Mouse (Mus musculus) neural tube, embryonic 12.5 days (tissue): ENCODE data around the gene Dclre1b. TPM values are rescaled to one million over a fixed set of nuclear protein-coding genes. Genes with fewer than 3 reads are reported as not detected.

Source experiments
- ATAC-seq: fragments of 200-750 bp; cut with Nextera tagmentation; 2 replicates; pipeline ENCODE4 v1.8.0; 2017; ENCODE audit warnings: low read depth, mild to moderate bottlenecking, moderate TSS enrichment, moderate library complexity; ENCODE audit not compliant: low FRiP score
- H3K27ac ChIP-seq: fragments of 300-500 bp; sonication (generic); 2 replicates; pipeline ENCODE4 v1.5.1; 2016
- H3K27me3 ChIP-seq: fragments of 300-500 bp; sonication (generic); replicated peaks from 2 replicates; pipeline ENCODE4 v1.6.1; 2016; ENCODE audit warnings: mild to moderate bottlenecking
- H3K36me3 ChIP-seq: fragments of 300-500 bp; sonication (generic); 2 replicates; pipeline ENCODE4 v1.6.1; 2016; ENCODE audit warnings: mild to moderate bottlenecking
- H3K4me1 ChIP-seq: fragments of 300-500 bp; sonication (generic); 2 replicates; pipeline ENCODE4 v1.6.1; 2016
- H3K4me2 ChIP-seq: fragments of 300-500 bp; sonication (generic); replicated peaks from 2 replicates; pipeline ENCODE4 v1.6.1; 2016; ENCODE audit warnings: mild to moderate bottlenecking
- H3K4me3 ChIP-seq: fragments of 300-500 bp; sonication (generic); 2 replicates; pipeline ENCODE4 v1.5.1; 2016
- H3K9ac ChIP-seq: fragments of 300-500 bp; sonication (generic); 2 replicates; pipeline ENCODE4 v1.6.1; 2016; ENCODE audit warnings: mild to moderate bottlenecking
- H3K9me3 ChIP-seq: fragments of 300-500 bp; sonication (generic); 2 replicates; pipeline ENCODE4 v1.6.1; 2016; ENCODE audit warnings: mild to moderate bottlenecking
- WGBS: fragments of 180-500 bp; shearing (Covaris S2); methylation state at CpG from one replicate; pipeline ENCODE4 v1.1.7; 2016; 5-methylcytosine and 5-hydroxymethylcytosine counted together
- polyA plus RNA-seq: library from polyadenylated mRNA; unstranded; fragments of >200 nt; fragmentation: Nextera tagmentation; extraction: Ambion mirVana; gene quantifications from 2 replicates; pipeline ENCODE4 v1.2.1, GENCODE M21; 2016

Dclre1b gene
- polyA plus RNA-seq, 1 experiment from 2014 or later, result 26.7 TPM

- 86% methylated on average over 5 of the region's 5 CpGs for WGBS
- ATAC-seq, result no peak
- no peak overlapping the region for H3K4me3 ChIP-seq
- peaks cover 14% of the 10 kb centered on the region for H3K36me3 ChIP-seq
- no peak overlapping the region for H3K4me2 ChIP-seq
- H3K27ac ChIP-seq, result no peak overlapping the region
- no peaks in the 10 kb centered on the region for H3K9me3 ChIP-seq
- 0 out of 2 replicates have a peak, but pooled peaks cover 6% of the 10 kb centered on the region for H3K4me1 ChIP-seq
- no peak overlapping the region for H3K9ac ChIP-seq
- H3K27me3 ChIP-seq, result no peaks in the 10 kb centered on the region
Observed at GRCm38 (mm10) chr3:103780777-103781176, 28.5 kb downstream of the Dclre1b start.

DNA sequence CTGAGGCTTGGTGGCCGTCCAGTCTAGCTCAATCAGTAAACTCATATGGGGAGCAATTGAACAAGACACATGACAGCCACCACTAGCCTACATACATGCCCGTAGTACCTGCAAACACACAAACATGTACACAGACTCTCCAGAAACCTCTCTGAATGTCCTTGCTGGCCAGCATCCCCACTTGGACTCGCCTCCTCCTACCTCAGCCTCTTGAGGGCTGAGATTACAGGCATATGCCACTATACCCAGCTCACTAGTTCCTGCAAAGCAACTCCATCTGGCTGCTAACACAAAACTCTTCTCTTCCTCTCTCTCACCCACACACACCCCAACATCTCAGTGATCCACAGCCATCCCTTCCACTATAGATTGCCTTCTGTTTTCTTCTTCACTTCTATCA, 29.0 kb downstream of the Dclre1b start:
- Histone ChIP-seq H3K4me3 (no peak overlapping the region), H3K4me2 (no peak overlapping the region), H3K27ac (no peak overlapping the region), H3K9ac (no peak overlapping the region), H3K4me1 (0 out of 2 replicates have a peak, but pooled peaks cover 5% of the 10 kb centered on the region), H3K36me3 (peaks cover 14% of the 10 kb centered on the region), H3K27me3 (no peaks in the 10 kb centered on the region), H3K9me3 (no peaks in the 10 kb centered on the region)
- 82% methylated on average over 3 of the region's 3 CpGs for WGBS
- no peak for ATAC-seq

- Histone ChIP-seq H3K9ac (no peak overlapping the region), H3K9me3 (no peaks in the 10 kb centered on the region), H3K4me2 (no peak overlapping the region), H3K27ac (no peak overlapping the region), H3K4me3 (no peak overlapping the region), H3K27me3 (no peaks in the 10 kb centered on the region), H3K36me3 (peaks cover 14% of the 10 kb centered on the region), H3K4me1 (no peaks in the 10 kb centered on the region)
- ATAC-seq, result no peak
- WGBS, result 91% methylated on average over 7 of the region's 7 CpGs
Observed at GRCm38 (mm10) chr3:103779183-103779582, 30.1 kb downstream of the Dclre1b start.

GRCm38 (mm10) chr3:103778660-103779059, 30.6 kb downstream of the Dclre1b start:
- Histone ChIP-seq H3K27ac (no peak overlapping the region), H3K4me3 (no peak overlapping the region), H3K4me2 (no peak overlapping the region), H3K4me1 (no peaks in the 10 kb centered on the region), H3K36me3 (peaks cover 14% of the 10 kb centered on the region), H3K9ac (no peak overlapping the region), H3K9me3 (no peaks in the 10 kb centered on the region), H3K27me3 (no peaks in the 10 kb centered on the region)
- 93% methylated on average over 6 of the region's 6 CpGs for WGBS
- no peak for ATAC-seq

- H3K4me3 ChIP-seq, result no peak overlapping the region
- H3K27ac ChIP-seq, result no peak overlapping the region
- H3K36me3 ChIP-seq, result peaks cover 14% of the 10 kb centered on the region
- no peak for ATAC-seq
- H3K4me1 ChIP-seq, result no peaks in the 10 kb centered on the region
- no peaks in the 10 kb centered on the region for H3K27me3 ChIP-seq
- H3K4me2 ChIP-seq, result no peak overlapping the region
- H3K9ac ChIP-seq, result no peak overlapping the region
- no peaks in the 10 kb centered on the region for H3K9me3 ChIP-seq
- 92% methylated on average over 11 of the region's 11 CpGs for WGBS
Observed at GRCm38 (mm10) chr3:103777940-103778339, 31.3 kb downstream of the Dclre1b start.

- no peak overlapping the region for H3K27ac ChIP-seq
- no peaks in the 10 kb centered on the region for H3K27me3 ChIP-seq
- no peak for ATAC-seq
- H3K9me3 ChIP-seq, result no peaks in the 10 kb centered on the region
- H3K9ac ChIP-seq, result no peak overlapping the region
- 88% methylated on average over 15 of the region's 15 CpGs for WGBS
- no peak overlapping the region for H3K4me2 ChIP-seq
- H3K4me1 ChIP-seq, result no peaks in the 10 kb centered on the region
- peaks cover 14% of the 10 kb centered on the region for H3K36me3 ChIP-seq
- H3K4me3 ChIP-seq, result no peak overlapping the region
Observed at GRCm38 (mm10) chr3:103774009-103774408, 35.2 kb downstream of the Dclre1b start.

GRCm38 (mm10) chr3:103773508-103773907, 35.7 kb downstream of the Dclre1b start:
- no peak for ATAC-seq
- H3K36me3 ChIP-seq, result peaks cover 18% of the 10 kb centered on the region
- no peak overlapping the region for H3K4me3 ChIP-seq
- no peak overlapping the region for H3K27ac ChIP-seq
- H3K9ac ChIP-seq, result no peak overlapping the region
- H3K9me3 ChIP-seq, result no peaks in the 10 kb centered on the region
- no peaks in the 10 kb centered on the region for H3K27me3 ChIP-seq
- no peaks in the 10 kb centered on the region for H3K4me1 ChIP-seq
- H3K4me2 ChIP-seq, result no peak overlapping the region
- 88% methylated on average over 3 of the region's 3 CpGs for WGBS

GRCm38 (mm10) chr3:103772846-103773245, 36.4 kb downstream of the Dclre1b start:
- no peak overlapping the region for H3K27ac ChIP-seq
- H3K4me3 ChIP-seq, result no peak overlapping the region
- peaks cover 19% of the 10 kb centered on the region for H3K36me3 ChIP-seq
- no peaks in the 10 kb centered on the region for H3K27me3 ChIP-seq
- no peak overlapping the region for H3K4me2 ChIP-seq
- H3K4me1 ChIP-seq, result no peaks in the 10 kb centered on the region
- 83% methylated on average over 4 of the region's 4 CpGs for WGBS
- no peak for ATAC-seq
- no peak overlapping the region for H3K9ac ChIP-seq
- H3K9me3 ChIP-seq, result no peaks in the 10 kb centered on the region

GRCm38 (mm10) chr3:103771531-103772130, 37.6 kb downstream of the Dclre1b start:
- no peaks in the 10 kb centered on the region for H3K4me1 ChIP-seq
- 88% methylated on average over 9 of the region's 9 CpGs for WGBS

DNA sequence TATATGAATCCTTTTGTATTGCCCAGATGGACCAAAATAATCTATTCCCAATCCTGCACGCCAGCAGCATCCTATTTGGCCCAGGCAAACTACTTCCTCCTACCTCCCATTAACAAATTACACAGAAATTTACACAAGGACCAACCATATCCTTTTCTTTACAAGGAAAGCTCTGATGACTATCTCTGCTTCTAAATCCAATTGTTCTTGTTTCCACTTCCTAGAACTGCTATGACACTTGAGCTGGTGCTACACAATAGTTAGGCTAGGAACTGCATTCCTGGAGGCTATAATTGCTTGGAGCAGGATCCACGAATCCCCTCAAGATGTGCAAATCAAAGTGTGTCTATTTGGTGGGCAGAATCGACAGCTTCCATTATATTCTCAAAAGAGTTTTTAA, 42.5 kb downstream of the Dclre1b start:
- peaks cover 25% of the 10 kb centered on the region for H3K36me3 ChIP-seq
- H3K27me3 ChIP-seq, result no peaks in the 10 kb centered on the region
- no peaks in the 10 kb centered on the region for H3K4me1 ChIP-seq
- H3K9me3 ChIP-seq, result no peaks in the 10 kb centered on the region
- no peak overlapping the region for H3K4me2 ChIP-seq
- WGBS, result 63% methylated on average over 3 of the region's 3 CpGs
- no peak overlapping the region for H3K9ac ChIP-seq
- H3K27ac ChIP-seq, result no peak overlapping the region
- no peak for ATAC-seq
- no peak overlapping the region for H3K4me3 ChIP-seq

More at GRCm38 (mm10) chr3:103771531-103772130, 37.6 kb downstream of the Dclre1b start:
- Histone ChIP-seq H3K27ac (no peak overlapping the region), H3K9ac (no peak overlapping the region), H3K4me2 (no peak overlapping the region), H3K36me3 (peaks cover 8% of the 10 kb centered on the region; the same call in 1 of the 2 replicates), H3K27me3 (no peaks in the 10 kb centered on the region), H3K4me3 (no peak overlapping the region), H3K9me3 (no peaks in the 10 kb centered on the region)
- no peak for ATAC-seq

DNA sequence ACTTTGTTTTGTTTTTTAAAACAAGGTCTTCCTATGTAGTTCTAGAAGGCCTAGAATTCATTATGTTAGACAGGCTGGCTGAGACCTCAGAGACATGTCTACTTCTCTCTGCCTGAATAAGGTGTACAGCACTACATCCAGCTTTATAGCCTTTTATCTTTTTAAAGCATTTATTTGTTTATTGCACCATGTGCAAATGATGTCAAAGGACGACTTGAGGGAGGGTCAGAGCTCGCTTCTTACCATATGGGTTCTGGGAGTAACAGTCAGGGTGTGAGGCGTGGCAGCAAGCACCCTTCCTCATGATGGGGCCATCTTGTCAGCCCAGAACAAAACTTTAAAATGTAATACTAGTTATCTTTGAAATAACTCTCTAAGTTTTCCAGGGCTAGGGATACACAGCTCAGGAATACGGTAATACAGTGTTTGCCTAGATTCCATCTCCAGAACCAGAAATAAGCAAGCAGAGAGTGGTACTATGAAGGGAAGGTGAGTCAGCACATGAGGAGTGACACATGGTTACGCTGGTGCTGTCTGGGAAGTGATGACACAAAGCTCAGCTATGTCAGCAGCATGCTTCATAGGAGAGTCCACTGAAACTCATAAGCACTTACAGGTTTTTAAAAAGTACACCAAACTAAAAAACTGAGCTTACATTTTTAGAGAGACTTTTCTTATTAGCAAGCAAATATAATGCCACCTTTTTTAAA, 49.8 kb downstream of the Dclre1b start:
- Histone ChIP-seq H3K36me3 (peaks cover 57% of the 10 kb centered on the region), H3K27me3 (no peaks in the 10 kb centered on the region), H3K9ac (no peak overlapping the region), H3K9me3 (no peaks in the 10 kb centered on the region), H3K4me2 (no peak overlapping the region), H3K27ac (no peak overlapping the region), H3K4me1 (no peaks in the 10 kb centered on the region), H3K4me3 (no peak overlapping the region)
- no peak for ATAC-seq
- 73% methylated on average over 5 of the region's 5 CpGs for WGBS

GRCm38 (mm10) chr3:103758456-103758855, 50.8 kb downstream of the Dclre1b start:
- no peaks in the 10 kb centered on the region for H3K27me3 ChIP-seq
- no peak overlapping the region for H3K4me3 ChIP-seq
- no peak overlapping the region for H3K4me2 ChIP-seq
- no peaks in the 10 kb centered on the region for H3K9me3 ChIP-seq
- no peak overlapping the region for H3K9ac ChIP-seq
- peaks cover 59% of the 10 kb centered on the region for H3K36me3 ChIP-seq
- no peak for ATAC-seq
- no peak overlapping the region for H3K27ac ChIP-seq
- no peaks in the 10 kb centered on the region for H3K4me1 ChIP-seq
- WGBS, result 70% methylated on average over 7 of the region's 7 CpGs

DNA sequence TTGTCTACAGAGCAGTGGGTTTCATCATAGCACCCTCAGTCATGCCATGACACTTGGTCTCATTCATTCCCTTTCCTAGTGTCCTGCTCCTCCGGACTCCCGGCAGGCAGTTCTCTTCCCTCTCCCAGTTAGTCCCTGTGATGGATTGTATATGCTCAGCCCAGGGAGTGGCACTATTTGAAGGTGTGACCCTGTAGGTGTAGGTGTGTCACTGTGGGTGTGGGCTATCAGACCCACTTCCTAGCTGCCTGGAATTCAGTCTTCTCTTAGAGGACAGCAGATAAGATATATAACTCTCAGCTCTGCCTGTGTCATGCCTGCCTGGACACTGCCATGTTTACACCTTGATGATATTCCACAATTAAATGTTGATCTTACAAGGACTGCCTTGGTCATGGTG, 52.3 kb downstream of the Dclre1b start:
- H3K4me2 ChIP-seq, result no peak overlapping the region
- no peaks in the 10 kb centered on the region for H3K4me1 ChIP-seq
- no peak overlapping the region for H3K4me3 ChIP-seq
- H3K9ac ChIP-seq, result no peak overlapping the region
- peaks cover 58% of the 10 kb centered on the region for H3K36me3 ChIP-seq
- no peak for ATAC-seq
- H3K9me3 ChIP-seq, result no peaks in the 10 kb centered on the region
- H3K27me3 ChIP-seq, result no peaks in the 10 kb centered on the region
- H3K27ac ChIP-seq, result no peak overlapping the region
- WGBS, result 90% methylated on average over 2 of the region's 2 CpGs
